In the genomic region with DNA sequence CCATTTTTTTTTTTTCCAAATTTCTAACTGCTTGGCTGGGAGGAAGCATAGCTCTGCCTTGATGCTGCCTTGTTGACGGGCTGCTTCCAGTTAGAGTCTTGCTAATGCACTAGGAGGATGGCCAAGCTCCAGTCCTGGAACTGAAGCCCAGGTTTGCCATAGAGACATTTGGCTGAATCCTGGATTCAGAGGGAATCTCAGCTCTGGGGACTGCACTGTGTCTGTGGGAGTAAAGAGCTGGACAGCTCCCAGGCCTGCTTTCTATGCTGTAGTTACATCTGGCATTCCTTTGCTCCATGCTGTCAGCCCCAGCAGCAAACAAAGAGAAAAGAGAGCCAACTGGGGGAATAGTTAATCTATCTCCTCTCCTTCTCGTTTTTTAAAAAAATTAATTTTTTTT, we compare ENCODE assay signal across 10 mouse cellular contexts.
A peak's percentile ranks its signal among the peaks of the same experiment; 100 is the strongest.
DNase-seq lines count a peak whose midpoint lies in the region; ATAC-seq lines count a peak whose summit lies in the region.
"Had no signal": no experiment of that assay in that cellular context is flagged by ENCODE, and none has a peak within 500 bp of the region (broad histone marks: within the 10 kb centered on the region; RNA-seq: fewer than 3 reads in every experiment).

No protein-coding gene starts in this region.

- H3K4me2 ChIP-seq in heart, embryonic 15.5 days, result no peak overlapping the region
- no peak overlapping the region for H3K4me2 ChIP-seq in stomach, embryonic 14.5 days (replicated peaks; ENCODE audit: low read depth, low read length)
- H3K4me2 ChIP-seq: embryonic facial prominence, embryonic 13.5 days; liver, embryonic 15.5 days had no signal

- no peak overlapping the region for H3K27ac ChIP-seq in heart, embryonic 15.5 days
- H3K27ac ChIP-seq in stomach, embryonic 14.5 days (ENCODE audit: low read length), result no peak overlapping the region
- H3K27ac ChIP-seq: embryonic facial prominence, embryonic 13.5 days; liver, embryonic 15.5 days had no signal

- no peaks in the 10 kb centered on the region for H3K9me3 ChIP-seq in heart, embryonic 15.5 days (replicated peaks)
- H3K9me3 ChIP-seq in stomach, embryonic 14.5 days (ENCODE audit: control insufficient read depth, low read depth, low read length), result no peaks in the 10 kb centered on the region
- H3K9me3 ChIP-seq: embryonic facial prominence, embryonic 13.5 days; liver, embryonic 15.5 days had no signal

- 0 out of 2 replicates have a peak, but pooled peaks have one; percentile 60 for ATAC-seq in heart, embryonic 15.5 days (replicated peaks; ENCODE audit: insufficient number of reproducible peaks, insufficient read depth, low FRiP score, low read depth)
- ATAC-seq in stomach, embryonic 14.5 days (ENCODE audit: insufficient number of reproducible peaks, insufficient read depth, low FRiP score, low read depth), result peak; percentile 71; the same call in 1 of the 2 replicates

- H3K9ac ChIP-seq in heart, embryonic 15.5 days, result no peak overlapping the region
- H3K9ac ChIP-seq in stomach, embryonic 14.5 days (replicated peaks; ENCODE audit: low read depth, low read length), result no peak overlapping the region
- H3K9ac ChIP-seq: embryonic facial prominence, embryonic 13.5 days; liver, embryonic 15.5 days had no signal

- no peaks in the 10 kb centered on the region for H3K27me3 ChIP-seq in heart, embryonic 15.5 days
- H3K27me3 ChIP-seq in stomach, embryonic 14.5 days (ENCODE audit: control insufficient read depth, insufficient read depth, low read length), result no peaks in the 10 kb centered on the region
- H3K27me3 ChIP-seq: embryonic facial prominence, embryonic 13.5 days; liver, embryonic 15.5 days had no signal

- 25% methylated on average over 2 of the region's 2 CpGs for WGBS in heart, embryonic 15.5 days
- 33% methylated on average over 2 of the region's 2 CpGs for WGBS in stomach, embryonic 14.5 days

- H3K36me3 ChIP-seq in heart, embryonic 15.5 days, result no peaks in the 10 kb centered on the region
- no peaks in the 10 kb centered on the region for H3K36me3 ChIP-seq in stomach, embryonic 14.5 days (ENCODE audit: control insufficient read depth, insufficient read depth, low read length)
- H3K36me3 ChIP-seq: embryonic facial prominence, embryonic 13.5 days; liver, embryonic 15.5 days had no signal

- no peaks in the 10 kb centered on the region for H3K4me1 ChIP-seq in heart, embryonic 15.5 days (replicated peaks)
- no peaks in the 10 kb centered on the region for H3K4me1 ChIP-seq in stomach, embryonic 14.5 days (ENCODE audit: control insufficient read depth, insufficient read depth, low read length)
- H3K4me1 ChIP-seq: embryonic facial prominence, embryonic 13.5 days; liver, embryonic 15.5 days had no signal

- intact Hi-C loops in gastrocnemius, postnatal 14 days (cut with DNase I; ENCODE audit: low total_unique reads), result no loop called here
- intact Hi-C loops in left cerebral cortex, postnatal 36 days (cut with DNase I), result loop anchor here (10.0 kb wide), 1 partner anchor 1348 kb away; the partner anchor contains the start of gene Nova1

- DNase-seq in heart, adult 8-10 months (ENCODE audit: low spot score), result no peak
- DNase-seq in ZHBTc4 (ENCODE audit: low read depth, low spot score), result peak; percentile 21
- DNase-seq in gastrocnemius, postnatal 14 days, result peak; percentile 36
- peak; percentile 51 to 72 for DNase-seq in left cerebral cortex, postnatal 36 days (ENCODE audit: low spot score in 2 of 2)
- no peak for DNase-seq in lung, postnatal 4 days
- no peak for DNase-seq in thymus, postnatal 10 days (ENCODE audit: low spot score in 2 of 2)

- H3K4me3 ChIP-seq in heart, embryonic 15.5 days, result no peak overlapping the region
- no peak overlapping the region for H3K4me3 ChIP-seq in stomach, embryonic 14.5 days (ENCODE audit: low read depth, low read length)
- H3K4me3 ChIP-seq: embryonic facial prominence, embryonic 13.5 days; liver, embryonic 15.5 days had no signal

Comparison
In these comparisons a context has a peak if more than half of its experiments do, and no peak if none do; other contexts are left out.
1. DNase-seq: peak in ZHBTc4 (single experiment), gastrocnemius, postnatal 14 days (single experiment) and left cerebral cortex, postnatal 36 days (2 of 2); none in heart, adult 8-10 months (single experiment), lung, postnatal 4 days (0 of 2) and thymus, postnatal 10 days (0 of 2).